Mouse (Mus musculus): ENCODE measurements at regions not wholly inside any gene's neighbourhood (a gene's known extent, or its start where the extent isn't known, plus 50 kb on each side); places are given as distances from the start of the nearest gene placed in this dataset.

- H3K27ac ChIP-seq (ENCODE audit: insufficient read depth, low read depth, low read length) = no peak overlapping the region
- WGBS = 92% methylated on average over 6 of the region's 6 CpGs
- no peaks in the 10 kb centered on the region for H3K4me1 ChIP-seq (ENCODE audit: control insufficient read depth, insufficient read depth, low read length)
- no peak for TF ChIP-seq CTCF (IDR thresholded peaks at IDR 0.05; ENCODE audit: insufficient read depth, low read depth, low read length)
- TF ChIP-seq POLR2A (IDR thresholded peaks at IDR 0.05; ENCODE audit: insufficient read depth, low read depth, low read length) = no peak
- H3K4me3 ChIP-seq (ENCODE audit: insufficient read depth, low read depth, low read length) = no peak overlapping the region
Measured at GRCm38 (mm10) chr8:87297761-87298160, 174.6 kb downstream of the Cbln1 start.

DNA sequence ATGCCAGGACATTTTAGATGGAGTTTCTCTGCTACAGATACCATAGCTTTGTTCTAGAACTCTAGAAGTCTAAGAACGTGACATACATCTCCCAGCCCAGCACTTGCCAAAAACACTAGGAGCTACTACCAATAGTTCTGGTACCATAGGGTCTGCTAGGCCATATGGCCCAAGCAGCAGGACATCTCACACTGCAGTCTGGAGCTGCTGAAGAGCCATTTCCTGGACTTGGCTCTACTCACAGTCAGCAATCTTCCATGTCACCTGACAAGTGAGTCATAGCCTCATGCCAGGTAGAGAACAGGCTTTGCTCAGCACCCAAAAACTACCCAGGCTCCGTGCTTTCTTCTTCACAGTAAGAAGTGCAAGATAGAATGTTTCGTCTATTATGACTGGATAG lies 175.1 kb downstream of the Cbln1 start:
- 94% methylated on average over 3 of the region's 3 CpGs for WGBS
- no peak for TF ChIP-seq POLR2A (IDR thresholded peaks at IDR 0.05; ENCODE audit: insufficient read depth, low read depth, low read length)
- no peak for TF ChIP-seq CTCF (IDR thresholded peaks at IDR 0.05; ENCODE audit: insufficient read depth, low read depth, low read length)

DNA sequence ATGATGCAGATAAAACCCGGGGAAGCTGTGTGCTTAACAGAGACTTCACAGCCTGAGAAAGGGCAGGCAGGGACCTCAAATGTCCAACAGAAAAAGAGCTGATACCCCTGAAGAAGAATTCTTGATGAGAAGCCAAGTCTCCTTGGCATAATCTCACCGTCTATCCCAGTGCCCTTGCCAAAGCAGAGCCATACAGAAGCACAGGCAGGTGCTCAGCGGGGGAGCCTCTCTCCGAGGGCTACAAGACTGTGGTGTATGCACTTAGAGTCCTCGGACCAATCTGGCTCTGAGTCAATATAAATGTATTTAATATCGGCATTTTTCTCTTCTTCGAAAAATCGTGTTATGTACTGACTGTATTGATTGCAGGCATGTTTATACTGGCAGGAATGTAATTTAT lies 186.3 kb downstream of the Cbln1 start:
- Histone ChIP-seq H3K4me3 (ENCODE audit: insufficient read depth, low read depth, low read length) (no peak overlapping the region), H3K4me1 (ENCODE audit: control insufficient read depth, insufficient read depth, low read length) (no peaks in the 10 kb centered on the region), H3K27ac (ENCODE audit: insufficient read depth, low read depth, low read length) (no peak overlapping the region)
- no peak for TF ChIP-seq POLR2A (IDR thresholded peaks at IDR 0.05; ENCODE audit: insufficient read depth, low read depth, low read length)
- no peak for TF ChIP-seq CTCF (IDR thresholded peaks at IDR 0.05; ENCODE audit: insufficient read depth, low read depth, low read length)
- 58% methylated on average over 8 of the region's 8 CpGs for WGBS

More for the DNA sequence above, 175.1 kb downstream of the Cbln1 start:
- Histone ChIP-seq H3K27ac (ENCODE audit: insufficient read depth, low read depth, low read length) (no peak overlapping the region), H3K4me3 (ENCODE audit: insufficient read depth, low read depth, low read length) (no peak overlapping the region), H3K4me1 (ENCODE audit: control insufficient read depth, insufficient read depth, low read length) (no peaks in the 10 kb centered on the region)

DNA sequence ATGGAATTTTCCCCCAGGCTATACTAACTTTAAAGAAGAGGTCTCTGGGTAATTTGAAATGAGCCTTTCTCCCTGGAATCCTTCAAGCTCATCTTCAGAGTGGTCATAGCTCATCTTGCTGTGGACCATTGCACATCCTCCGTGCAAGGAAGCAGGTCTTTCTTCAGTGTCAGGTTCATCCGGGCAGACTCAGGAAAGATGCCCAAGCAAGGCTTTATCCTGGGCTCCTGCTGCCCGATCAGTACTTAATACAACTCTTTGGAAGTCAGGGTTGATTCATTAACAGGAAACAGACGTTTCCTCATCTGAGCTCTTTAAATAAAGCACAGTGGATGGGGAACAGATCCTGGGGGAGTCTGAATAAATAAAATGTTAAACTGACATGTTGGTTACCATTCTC lies 188.1 kb downstream of the Cbln1 start:
- Histone ChIP-seq H3K4me1 (ENCODE audit: control insufficient read depth, insufficient read depth, low read length) (no peaks in the 10 kb centered on the region), H3K4me3 (ENCODE audit: insufficient read depth, low read depth, low read length) (no peak overlapping the region), H3K27ac (ENCODE audit: insufficient read depth, low read depth, low read length) (no peak overlapping the region)
- 79% methylated on average over 4 of the region's 4 CpGs for WGBS
- TF ChIP-seq POLR2A (IDR thresholded peaks at IDR 0.05; ENCODE audit: insufficient read depth, low read depth, low read length) = no peak
- TF ChIP-seq CTCF (IDR thresholded peaks at IDR 0.05; ENCODE audit: insufficient read depth, low read depth, low read length) = no peak

- no peak overlapping the region for H3K4me3 ChIP-seq (ENCODE audit: insufficient read depth, low read depth, low read length)
- no peaks in the 10 kb centered on the region for H3K4me1 ChIP-seq (ENCODE audit: control insufficient read depth, insufficient read depth, low read length)
- TF ChIP-seq POLR2A (IDR thresholded peaks at IDR 0.05; ENCODE audit: insufficient read depth, low read depth, low read length) (no peak), CTCF (IDR thresholded peaks at IDR 0.05; ENCODE audit: insufficient read depth, low read depth, low read length) (no peak)
- H3K27ac ChIP-seq (ENCODE audit: insufficient read depth, low read depth, low read length) = no peak overlapping the region
- WGBS = 84% methylated on average over 4 of the region's 4 CpGs
Measured at GRCm38 (mm10) chr8:87282511-87282910, 189.9 kb downstream of the Cbln1 start.

GRCm38 (mm10) chr8:87273328-87273727 lies 199.1 kb downstream of the Cbln1 start:
- TF ChIP-seq POLR2A (IDR thresholded peaks at IDR 0.05; ENCODE audit: insufficient read depth, low read depth, low read length) = no peak
- no peak for TF ChIP-seq CTCF (IDR thresholded peaks at IDR 0.05; ENCODE audit: insufficient read depth, low read depth, low read length)
- H3K27ac ChIP-seq (ENCODE audit: insufficient read depth, low read depth, low read length) = no peak overlapping the region
- no peaks in the 10 kb centered on the region for H3K4me1 ChIP-seq (ENCODE audit: control insufficient read depth, insufficient read depth, low read length)
- no peak overlapping the region for H3K4me3 ChIP-seq (ENCODE audit: insufficient read depth, low read depth, low read length)
- 95% methylated on average over 6 of the region's 6 CpGs for WGBS

DNA sequence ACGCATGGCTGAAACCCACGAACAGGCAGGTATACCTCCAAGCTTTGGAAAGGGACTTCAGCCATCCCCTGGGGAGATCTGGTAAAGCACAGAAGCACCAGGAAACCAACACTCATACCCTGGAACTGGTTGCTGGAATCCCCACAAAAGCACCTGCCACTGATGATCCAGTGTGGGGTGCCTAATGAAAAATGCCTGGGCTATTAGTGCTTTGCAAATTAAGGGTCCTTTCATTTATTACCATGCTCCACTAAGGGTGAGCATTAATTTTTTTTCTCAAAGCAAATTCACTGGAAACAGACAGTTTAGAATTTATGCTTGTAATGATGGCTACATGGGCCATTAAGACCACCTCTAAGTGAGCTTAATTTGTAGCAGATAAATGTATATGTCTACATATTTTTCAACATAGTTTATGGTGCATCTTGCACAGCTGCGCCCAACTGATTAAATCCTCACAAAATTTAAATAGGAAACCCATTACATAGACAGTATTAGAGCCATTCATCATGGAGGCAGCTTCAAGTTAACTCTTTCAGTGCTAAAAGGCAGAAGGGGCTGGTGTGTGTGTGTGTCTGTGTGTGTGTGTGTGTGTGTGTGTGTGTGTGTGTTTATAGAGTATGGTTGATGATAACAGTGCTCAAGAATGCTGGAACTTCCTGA lies 201.8 kb downstream of the Cbln1 start:
- WGBS = 93% methylated on average over 3 of the region's 3 CpGs
- no peaks in the 10 kb centered on the region for H3K4me1 ChIP-seq (ENCODE audit: control insufficient read depth, insufficient read depth, low read length)
- no peak overlapping the region for H3K27ac ChIP-seq (ENCODE audit: insufficient read depth, low read depth, low read length)
- TF ChIP-seq POLR2A (IDR thresholded peaks at IDR 0.05; ENCODE audit: insufficient read depth, low read depth, low read length) (no peak), CTCF (IDR thresholded peaks at IDR 0.05; ENCODE audit: insufficient read depth, low read depth, low read length) (no peak)
- H3K4me3 ChIP-seq (ENCODE audit: insufficient read depth, low read depth, low read length) = no peak overlapping the region

DNA sequence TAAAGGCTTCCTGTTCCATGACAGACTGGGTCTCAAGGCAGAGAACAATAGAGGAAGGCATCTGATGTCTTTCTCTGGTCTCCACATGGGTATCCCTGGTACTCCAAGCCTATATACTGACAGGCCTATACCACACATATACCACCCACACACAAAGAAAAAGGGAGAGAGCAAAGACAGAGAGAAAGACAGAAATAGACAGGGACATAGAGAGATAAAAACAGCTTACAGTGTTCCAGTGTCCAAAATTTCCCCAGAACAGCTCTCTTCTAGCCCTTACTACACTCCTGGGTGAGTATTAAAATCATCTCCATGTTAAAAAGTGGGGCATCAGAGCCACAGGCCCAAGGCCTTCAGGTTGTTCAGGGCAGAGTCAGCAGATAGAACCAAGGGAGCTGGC lies 204.2 kb downstream of the Cbln1 start:
- TF ChIP-seq CTCF (IDR thresholded peaks at IDR 0.05; ENCODE audit: insufficient read depth, low read depth, low read length) (no peak), POLR2A (IDR thresholded peaks at IDR 0.05; ENCODE audit: insufficient read depth, low read depth, low read length) (no peak)
- no peak overlapping the region for H3K27ac ChIP-seq (ENCODE audit: insufficient read depth, low read depth, low read length)

DNA sequence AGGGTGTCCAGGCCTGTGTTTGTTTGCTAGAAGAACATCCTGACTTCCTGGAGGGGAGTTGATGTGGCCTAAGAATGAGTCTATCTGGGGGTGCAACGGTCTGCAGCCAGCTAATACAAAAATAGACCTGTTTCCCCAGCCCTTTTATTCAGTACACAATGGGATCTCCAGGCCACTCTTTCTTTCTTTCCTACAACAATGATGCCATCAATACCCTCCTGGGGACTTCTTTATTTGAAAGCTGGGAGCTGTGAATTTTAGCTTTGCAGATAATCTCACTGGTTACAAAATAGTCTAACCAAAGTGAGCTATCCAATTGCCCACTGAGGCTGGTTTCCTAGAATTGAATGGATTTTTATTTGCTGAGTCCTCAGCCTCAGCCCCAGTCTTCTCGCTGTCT lies 207.4 kb downstream of the Cbln1 start:
- H3K4me1 ChIP-seq (ENCODE audit: control insufficient read depth, insufficient read depth, low read length) = no peaks in the 10 kb centered on the region
- WGBS = 59% methylated on average over 2 of the region's 2 CpGs
- no peak for TF ChIP-seq POLR2A (IDR thresholded peaks at IDR 0.05; ENCODE audit: insufficient read depth, low read depth, low read length)
- H3K4me3 ChIP-seq (ENCODE audit: insufficient read depth, low read depth, low read length) = no peak overlapping the region
- H3K27ac ChIP-seq (ENCODE audit: insufficient read depth, low read depth, low read length) = no peak overlapping the region

More for the DNA sequence above, 204.2 kb downstream of the Cbln1 start:
- H3K4me1 ChIP-seq (ENCODE audit: control insufficient read depth, insufficient read depth, low read length) = no peaks in the 10 kb centered on the region
- no peak overlapping the region for H3K4me3 ChIP-seq (ENCODE audit: insufficient read depth, low read depth, low read length)

DNA sequence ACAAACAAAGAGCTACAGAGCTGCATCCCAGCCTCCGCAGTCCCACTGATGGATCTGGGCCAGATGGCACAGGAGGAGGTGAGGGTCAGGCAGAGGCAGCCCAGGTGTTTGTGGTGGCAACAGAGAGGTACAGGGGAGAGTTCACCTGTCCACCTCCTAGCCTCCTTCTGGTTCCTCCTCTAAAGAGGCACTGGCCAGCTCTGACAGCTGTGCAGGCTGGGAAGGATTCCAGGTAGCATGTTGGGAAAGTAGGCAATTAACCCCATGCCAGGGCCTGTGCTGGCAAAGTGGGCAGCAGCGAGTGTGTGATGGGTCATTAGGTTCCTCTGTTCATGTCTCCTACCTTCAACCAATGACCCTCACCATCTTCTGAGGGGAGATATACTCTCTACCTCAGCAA lies 212.1 kb downstream of the Cbln1 start:
- whole genome bisulfite sequencing = 82% methylated on average over 2 of the region's 2 CpGs
- H3K27ac ChIP-seq (ENCODE audit: insufficient read depth, low read depth, low read length) = no peak overlapping the region
- H3K4me3 ChIP-seq (ENCODE audit: insufficient read depth, low read depth, low read length) = no peak overlapping the region
- H3K4me1 ChIP-seq (ENCODE audit: control insufficient read depth, insufficient read depth, low read length) = no peaks in the 10 kb centered on the region
- no peak for TF ChIP-seq CTCF (IDR thresholded peaks at IDR 0.05; ENCODE audit: insufficient read depth, low read depth, low read length)
- no peak for TF ChIP-seq POLR2A (IDR thresholded peaks at IDR 0.05; ENCODE audit: insufficient read depth, low read depth, low read length)
